Mouse (Mus musculus): ENCODE results near the gene Rnase11. TPM values are rescaled to one million over a fixed set of nuclear protein-coding genes. Genes with fewer than 3 reads are reported as not detected.

Rnase11 gene
- total RNA-seq, 2 experiments from 2014 or later: not detected

GRCm38 (mm10) chr14:51088970-51089673 lies 39.2 kb upstream of the Rnase11 start:
- peak overlapping the region; percentile 73 for H3K4me3 ChIP-seq
- DNase-seq (ENCODE audit: low spot score in 2 of 2): peak; percentile 95 to 98
- H3K27ac ChIP-seq: peak overlapping the region; percentile 89
- TF ChIP-seq CTCF (conservative IDR thresholded peaks at IDR 0.05): no peak

- Histone ChIP-seq H3K4me3 (peak overlapping the region; percentile 73), H3K27ac (peak overlapping the region; percentile 77)
- DNase-seq (ENCODE audit: low spot score in 2 of 2): peak; percentile 80 to 89
- TF ChIP-seq CTCF (conservative IDR thresholded peaks at IDR 0.05): no peak
Observed at GRCm38 (mm10) chr14:51088166-51088969, 38.4 kb upstream of the Rnase11 start.

GRCm38 (mm10) chr14:51087762-51088161 lies 37.8 kb upstream of the Rnase11 start:
- Histone ChIP-seq H3K4me3 (peak overlapping the region; percentile 73), H3K27ac (peak overlapping the region; percentile 36; the same call in 1 of the 2 replicates)
- DNase-seq (ENCODE audit: low spot score in 2 of 2): no peak
- no peak for TF ChIP-seq CTCF (conservative IDR thresholded peaks at IDR 0.05)

GRCm38 (mm10) chr14:51085911-51086310 lies 35.9 kb upstream of the Rnase11 start:
- TF ChIP-seq CTCF (conservative IDR thresholded peaks at IDR 0.05): no peak
- Histone ChIP-seq H3K4me3 (no peak overlapping the region), H3K27ac (no peak overlapping the region)
- DNase-seq (ENCODE audit: low spot score in 2 of 2): no peak

- DNase-seq (ENCODE audit: low spot score in 2 of 2): no peak
- Histone ChIP-seq H3K4me3 (no peak overlapping the region), H3K27ac (no peak overlapping the region)
- TF ChIP-seq CTCF (conservative IDR thresholded peaks at IDR 0.05): no peak
Observed at GRCm38 (mm10) chr14:51085086-51085485, 35.1 kb upstream of the Rnase11 start.

- peak overlapping the region; percentile 78 for H3K4me3 ChIP-seq
- DNase-seq (ENCODE audit: low spot score in 2 of 2): no peak
- H3K27ac ChIP-seq: peak overlapping the region; percentile 86; the same call in 1 of the 2 replicates
- TF ChIP-seq CTCF (conservative IDR thresholded peaks at IDR 0.05): no peak
Observed at GRCm38 (mm10) chr14:51083805-51084204, 33.8 kb upstream of the Rnase11 start.

GRCm38 (mm10) chr14:51082599-51083581 lies 32.9 kb upstream of the Rnase11 start:
- Histone ChIP-seq H3K4me3 (peak overlapping the region; percentile 78), H3K27ac (peak overlapping the region; percentile 86)
- no peak for TF ChIP-seq CTCF (conservative IDR thresholded peaks at IDR 0.05)
- DNase-seq (ENCODE audit: low spot score in 2 of 2): peak; percentile 62 to 72

- no peak for TF ChIP-seq CTCF (conservative IDR thresholded peaks at IDR 0.05)
- Histone ChIP-seq H3K4me3 (no peak overlapping the region), H3K27ac (no peak overlapping the region)
- DNase-seq (ENCODE audit: low spot score in 2 of 2): no peak
Observed at GRCm38 (mm10) chr14:51081035-51081434, 31.1 kb upstream of the Rnase11 start.

- no peak for TF ChIP-seq CTCF (conservative IDR thresholded peaks at IDR 0.05)
- no peak for DNase-seq (ENCODE audit: low spot score in 2 of 2)
- no peak overlapping the region for H3K27ac ChIP-seq
- H3K4me3 ChIP-seq: no peak overlapping the region
Observed at GRCm38 (mm10) chr14:51079180-51079579, 29.2 kb upstream of the Rnase11 start.

GRCm38 (mm10) chr14:51074335-51074734 lies 24.4 kb upstream of the Rnase11 start, which contains the start of gene Olfr750:
Olfr750 (minus strand) TSS chr14:51074435.
- no peak within 1 kb of the TSS for H3K4me3 ChIP-seq
- no peak within 1 kb of the TSS for H3K27ac ChIP-seq
- DNase-seq (ENCODE audit: low spot score in 2 of 2): no peak
- TF ChIP-seq CTCF (conservative IDR thresholded peaks at IDR 0.05): no peak

GRCm38 (mm10) chr14:51069617-51070016 lies 19.7 kb upstream of the Rnase11 start:
- DNase-seq (ENCODE audit: low spot score in 2 of 2): no peak
- Histone ChIP-seq H3K27ac (no peak overlapping the region), H3K4me3 (no peak overlapping the region)
- TF ChIP-seq CTCF (conservative IDR thresholded peaks at IDR 0.05): peak; percentile 60

GRCm38 (mm10) chr14:51068956-51069355 lies 19.0 kb upstream of the Rnase11 start:
- H3K27ac ChIP-seq: no peak overlapping the region
- no peak for TF ChIP-seq CTCF (conservative IDR thresholded peaks at IDR 0.05)
- no peak overlapping the region for H3K4me3 ChIP-seq
- no peak for DNase-seq (ENCODE audit: low spot score in 2 of 2)
